Mouse (Mus musculus) liver, adult 10 weeks (tissue): ENCODE data around the gene Carmil2. TPM values are rescaled to one million over a fixed set of nuclear protein-coding genes. Genes with fewer than 3 reads are reported as not detected.

Experiments
- polyA plus RNA-seq: library from polyadenylated mRNA; stranded (reverse); fragments of 350-450 nt; fragmentation: Illumina TruSeq; extraction: RNeasy Lipid Tissue Mini Kit (QIAGEN cat#74804); gene quantifications from one replicate; pipeline ENCODE4 v1.2.3, GENCODE M21; 2014; ENCODE audit warnings: low read depth, low replicate concordance

The Carmil2 gene
- polyA plus RNA-seq = not detected

GRCm38 (mm10) chr8:105685796-105686308 lies at the start of gene Carmil2:
TSS of gene Carmil2 (plus strand) at chr8:105686274.

GRCm38 (mm10) chr8:105636963-105637510 lies 49.0 kb upstream of the Carmil2 start, which contains the start of gene Agrp:
TSS of gene Agrp (minus strand) at chr8:105637393.

DNA sequence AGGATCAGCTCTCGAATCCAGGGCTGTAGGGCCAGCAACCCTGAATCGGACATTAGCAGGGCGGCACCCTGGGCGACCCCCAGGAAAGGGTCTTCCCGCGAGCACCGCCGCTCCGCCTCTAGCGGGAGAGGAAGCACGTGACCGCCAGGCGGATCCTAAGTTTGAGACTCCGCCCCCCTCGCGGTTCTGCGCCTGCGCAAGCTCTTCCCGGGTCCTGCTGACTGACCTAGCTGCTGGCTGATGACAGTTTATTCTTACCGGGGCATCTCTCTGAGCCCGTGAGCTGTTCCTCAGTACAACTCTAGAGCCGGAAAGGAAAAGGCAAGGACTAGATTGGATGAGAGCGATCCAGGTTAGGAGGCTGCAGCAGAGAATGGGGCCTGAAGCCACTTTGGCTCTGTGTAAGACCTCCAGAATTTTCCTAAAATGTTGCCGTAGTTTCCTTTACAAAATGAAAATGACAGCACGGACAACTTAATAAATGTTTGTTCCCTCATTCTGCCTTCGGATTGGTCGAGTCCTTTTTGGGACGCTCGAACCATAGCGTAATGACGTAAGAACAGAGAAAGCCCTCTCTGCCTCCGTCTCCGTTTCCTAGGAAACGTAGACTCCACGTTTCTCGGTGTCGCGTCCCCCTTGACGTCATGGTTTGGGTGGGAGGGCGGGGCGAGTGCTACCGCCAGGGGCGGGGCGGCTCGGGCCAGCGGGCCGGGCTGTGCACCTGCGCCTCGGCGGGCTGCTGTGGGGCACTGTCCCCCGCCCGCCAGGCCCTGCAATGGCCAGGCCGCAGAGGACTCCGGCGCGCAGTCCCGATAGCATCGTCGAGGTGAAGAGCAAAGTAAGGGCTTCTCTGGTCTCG lies 15.1 kb downstream of the Carmil2 start, which contains the start of the genes Acd and Pard6a:
Acd (minus strand) TSS at position 137 of the 859 bp plus-strand sequence.
Pard6a (plus strand) TSS at position 183 of the 859 bp plus-strand sequence.

DNA sequence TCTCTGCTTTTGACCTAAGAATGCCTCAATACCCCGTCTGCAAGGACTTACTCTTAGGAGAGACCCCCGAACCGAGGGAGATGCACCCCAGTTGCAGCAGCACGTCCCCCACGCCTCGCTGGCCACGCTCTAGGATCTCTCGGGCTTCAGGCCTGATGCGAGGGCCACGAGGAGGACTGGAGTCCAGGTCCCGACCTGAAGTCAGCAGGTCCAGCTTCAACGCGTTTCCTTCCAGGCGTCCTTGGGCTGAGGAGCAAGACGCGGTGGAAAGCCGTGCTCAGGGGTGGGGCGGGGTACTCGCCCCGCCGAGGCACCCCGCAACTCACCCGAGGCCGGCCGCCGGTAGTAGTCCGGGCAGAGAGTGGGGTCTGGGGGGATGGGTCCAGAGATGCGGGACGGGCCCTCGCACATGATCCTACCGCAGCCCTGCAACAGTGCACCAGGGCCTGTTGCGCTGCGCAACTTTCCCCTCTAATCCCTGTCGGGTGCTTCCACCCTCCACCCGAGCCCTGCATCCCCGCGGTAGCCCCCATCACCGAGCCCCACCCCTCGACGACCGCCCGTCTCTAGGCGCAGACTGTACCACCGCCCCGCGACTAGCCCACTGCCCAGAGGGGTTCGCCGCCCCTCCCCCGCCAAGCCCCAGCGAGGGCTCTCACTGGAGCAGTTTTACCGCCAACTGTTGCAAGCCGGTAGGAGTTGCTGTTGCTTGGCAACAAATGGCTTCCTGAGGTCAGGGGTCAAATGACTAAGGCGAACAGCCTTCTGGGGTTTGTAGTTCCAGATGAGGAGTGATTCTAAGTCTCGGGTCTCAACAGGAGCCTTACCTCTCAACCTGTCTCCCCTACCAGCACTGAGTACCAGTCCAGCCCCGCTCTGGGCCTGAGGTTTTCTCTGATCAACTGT lies 21.7 kb downstream of the Carmil2 start, which contains the start of the genes 4933405L10Rik and Enkd1:
4933405L10Rik (plus strand) TSS at position 158 of the 906 bp plus-strand sequence.
Enkd1 (minus strand) TSS at position 713 of the 906 bp plus-strand sequence.

Other genes starting within 250 kb of the Carmil2 start
- not detected for gene Tppp3, start 214.7 kb upstream of the Carmil2 start, polyA plus RNA-seq
- gene Zdhhc1, start 189.4 kb upstream of the Carmil2 start, polyA plus RNA-seq = 0.29 TPM
- not detected for gene Hsd11b2, start 167.5 kb upstream of the Carmil2 start, polyA plus RNA-seq
- 22.2 TPM for gene Atp6v0d1, start 120.2 kb upstream of the Carmil2 start, polyA plus RNA-seq
- 0.77 TPM for gene Ripor1, start 81.0 kb upstream of the Carmil2 start, polyA plus RNA-seq
- 30.2 TPM for gene Ctcf, start 49.7 kb upstream of the Carmil2 start, polyA plus RNA-seq
- not detected for gene Agrp, start 48.9 kb upstream of the Carmil2 start, polyA plus RNA-seq
- gene Acd, start 14.8 kb downstream of the Carmil2 start, polyA plus RNA-seq = 1.8 TPM
- gene Pard6a, start 14.9 kb downstream of the Carmil2 start, polyA plus RNA-seq = not detected
- gene 4933405L10Rik, start 21.4 kb downstream of the Carmil2 start, polyA plus RNA-seq = not detected
- not detected for gene Enkd1, start 21.9 kb downstream of the Carmil2 start, polyA plus RNA-seq
- gene Gfod2, start 72.4 kb downstream of the Carmil2 start, polyA plus RNA-seq = 0.69 TPM
- 14.9 TPM for gene Ranbp10, start 141.1 kb downstream of the Carmil2 start, polyA plus RNA-seq
- not detected for gene Tsnaxip1, start 141.5 kb downstream of the Carmil2 start, polyA plus RNA-seq
- 0.37 TPM for gene Cenpt, start 167.0 kb downstream of the Carmil2 start, polyA plus RNA-seq
- gene Thap11, start 168.9 kb downstream of the Carmil2 start, polyA plus RNA-seq = 6.8 TPM
- gene Nutf2, start 174.3 kb downstream of the Carmil2 start, polyA plus RNA-seq = 30.8 TPM
- 2.3 TPM for gene Edc4, start 194.6 kb downstream of the Carmil2 start, polyA plus RNA-seq
- not detected for gene Nrn1l, start 207.3 kb downstream of the Carmil2 start, polyA plus RNA-seq
- 5.1 TPM for gene Pskh1, start 214.2 kb downstream of the Carmil2 start, polyA plus RNA-seq
- gene Ctrl, start 247.6 kb downstream of the Carmil2 start, polyA plus RNA-seq = not detected